Mouse (Mus musculus) embryonic facial prominence, embryonic 14.5 days (tissue): Measurements from ENCODE around the gene Sycp2l. TPM values are rescaled to one million over a fixed set of nuclear protein-coding genes. Genes with fewer than 3 reads are reported as not detected.

Experiments used
- ATAC-seq: fragments of 200-750 bp; cut with Nextera tagmentation; 2 replicates; pipeline ENCODE4 v1.8.0; 2017; ENCODE audit warnings: low read depth, moderate number of reproducible peaks, moderate TSS enrichment
- DNase-seq: peaks from one replicate; pipeline ENCODE4 v3.0.0-alpha.2; 2015; ENCODE audit warnings: low spot score
- H3K27ac ChIP-seq: fragments of 300-500 bp; sonication (generic); replicated peaks from 2 replicates; pipeline ENCODE4 v1.5.1; 2014; ENCODE audit warnings: low read depth, mild to moderate bottlenecking, low read length, moderate library complexity
- H3K27me3 ChIP-seq: fragments of 300-500 bp; sonication (generic); replicated peaks from 2 replicates; pipeline ENCODE4 v1.6.1; 2014; ENCODE audit warnings: low read length; ENCODE audit not compliant: control insufficient read depth, insufficient read depth
- H3K36me3 ChIP-seq: fragments of 300-500 bp; sonication (generic); 2 replicates; pipeline ENCODE4 v1.6.1; 2014; ENCODE audit warnings: low read length, mixed read lengths; ENCODE audit not compliant: control insufficient read depth, insufficient read depth
- H3K4me1 ChIP-seq: fragments of 300-500 bp; sonication (generic); 2 replicates; pipeline ENCODE4 v1.6.1; 2014; ENCODE audit warnings: antibody characterized with exemption, low read length; ENCODE audit not compliant: control insufficient read depth, insufficient read depth
- H3K4me2 ChIP-seq: fragments of 300-500 bp; sonication (generic); 2 replicates; pipeline ENCODE4 v1.6.1; 2014; ENCODE audit warnings: low read depth, mild to moderate bottlenecking, low read length, moderate library complexity, mixed read lengths
- H3K4me3 ChIP-seq: fragments of 300-500 bp; sonication (generic); 2 replicates; pipeline ENCODE4 v1.5.1; 2014; ENCODE audit warnings: low read depth, mild to moderate bottlenecking, low read length
- H3K9ac ChIP-seq: fragments of 300-500 bp; sonication (generic); 2 replicates; pipeline ENCODE4 v1.6.1; 2014; ENCODE audit warnings: low read depth, mild to moderate bottlenecking, low read length, moderate library complexity, mixed read lengths
- H3K9me3 ChIP-seq: fragments of 300-500 bp; sonication (generic); 2 replicates; pipeline ENCODE4 v1.6.1; 2016; ENCODE audit warnings: low read length; ENCODE audit not compliant: control insufficient read depth
- WGBS: fragments of 180-500 bp; shearing (Covaris S2); extraction: QIAGEN DNeasy Blood & Tissue Kit; methylation state at CpG from one replicate; pipeline ENCODE4 v1.1.7; 2014; 5-methylcytosine and 5-hydroxymethylcytosine counted together
- polyA plus RNA-seq: library from polyadenylated mRNA; unstranded; fragments of >200 nt; fragmentation: Nextera tagmentation; extraction: Ambion mirVana; gene quantifications from 2 replicates; pipeline ENCODE4 v1.2.1, GENCODE M21; 2014

The Sycp2l gene
- polyA plus RNA-seq: 0.08 TPM in 1 of 2 replicates, not detected in the other

- H3K9ac ChIP-seq: no peak within 1 kb of the TSS
- no peaks in the 10 kb centered on the region for H3K9me3 ChIP-seq
- WGBS: 29% methylated on average over 14 of the region's 14 CpGs
- H3K4me2 ChIP-seq: peak within 1 kb of the TSS; percentile 42
- peak within 1 kb of the TSS; percentile 10; the same call in 1 of the 2 replicates for H3K4me3 ChIP-seq
- no peak within 1 kb of the TSS for H3K27ac ChIP-seq
- no peaks in the 10 kb centered on the region for H3K4me1 ChIP-seq
- no peak for ATAC-seq
- peaks cover 12% of the 10 kb centered on the region for H3K27me3 ChIP-seq
- no peak for DNase-seq
- H3K36me3 ChIP-seq: no peaks in the 10 kb centered on the region
Observed at GRCm38 (mm10) chr13:41113940-41114339, at the start of gene Sycp2l. TSS of gene Sycp2l (plus strand) at chr13:41114307.

DNA sequence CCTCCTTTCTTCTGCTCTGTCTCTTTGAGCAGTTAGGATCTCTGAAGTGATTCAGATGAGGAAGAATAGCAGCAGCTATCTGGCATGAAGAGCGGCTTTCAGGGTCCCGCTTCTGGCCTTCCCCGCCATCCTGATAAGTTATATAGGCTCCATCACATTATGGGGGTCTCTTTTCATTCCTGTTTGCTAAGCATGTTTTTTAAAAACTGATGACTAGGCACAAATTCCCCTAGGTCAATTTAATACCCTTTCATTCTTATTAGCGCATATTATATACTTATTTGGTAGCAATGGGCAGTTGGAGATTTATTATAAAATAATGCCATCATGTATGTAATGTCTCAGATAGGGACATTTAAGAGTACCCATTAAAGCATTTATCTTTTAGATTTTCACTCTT lies 46.5 kb upstream of the Sycp2l start:
- H3K36me3 ChIP-seq: no peaks in the 10 kb centered on the region
- H3K4me2 ChIP-seq: no peak overlapping the region
- ATAC-seq (no peak), DNase-seq (no peak)
- H3K9me3 ChIP-seq: no peaks in the 10 kb centered on the region
- WGBS: 92% methylated on average over 4 of the region's 4 CpGs
- no peaks in the 10 kb centered on the region for H3K27me3 ChIP-seq
- no peaks in the 10 kb centered on the region for H3K4me1 ChIP-seq
- H3K9ac ChIP-seq: no peak overlapping the region
- no peak overlapping the region for H3K27ac ChIP-seq
- no peak overlapping the region for H3K4me3 ChIP-seq

GRCm38 (mm10) chr13:41071617-41072016 lies 42.5 kb upstream of the Sycp2l start:
- H3K9me3 ChIP-seq: no peaks in the 10 kb centered on the region
- H3K4me2 ChIP-seq: no peak overlapping the region
- DNase-seq: no peak
- no peak for ATAC-seq
- H3K27me3 ChIP-seq: no peaks in the 10 kb centered on the region
- H3K9ac ChIP-seq: no peak overlapping the region
- no peaks in the 10 kb centered on the region for H3K36me3 ChIP-seq
- 91% methylated on average over 11 of the region's 11 CpGs for WGBS
- H3K4me1 ChIP-seq: no peaks in the 10 kb centered on the region
- H3K4me3 ChIP-seq: no peak overlapping the region
- H3K27ac ChIP-seq: no peak overlapping the region

GRCm38 (mm10) chr13:41073819-41074218 lies 40.3 kb upstream of the Sycp2l start:
- Histone ChIP-seq H3K27ac (no peak overlapping the region), H3K4me3 (no peak overlapping the region), H3K9me3 (no peaks in the 10 kb centered on the region), H3K27me3 (peaks cover 7% of the 10 kb centered on the region), H3K4me1 (0 out of 2 replicates have a peak, but pooled peaks cover 3% of the 10 kb centered on the region), H3K9ac (no peak overlapping the region), H3K36me3 (no peaks in the 10 kb centered on the region), H3K4me2 (no peak overlapping the region)
- DNase-seq: no peak
- ATAC-seq: no peak
- WGBS: 73% methylated on average over 5 of the region's 5 CpGs

DNA sequence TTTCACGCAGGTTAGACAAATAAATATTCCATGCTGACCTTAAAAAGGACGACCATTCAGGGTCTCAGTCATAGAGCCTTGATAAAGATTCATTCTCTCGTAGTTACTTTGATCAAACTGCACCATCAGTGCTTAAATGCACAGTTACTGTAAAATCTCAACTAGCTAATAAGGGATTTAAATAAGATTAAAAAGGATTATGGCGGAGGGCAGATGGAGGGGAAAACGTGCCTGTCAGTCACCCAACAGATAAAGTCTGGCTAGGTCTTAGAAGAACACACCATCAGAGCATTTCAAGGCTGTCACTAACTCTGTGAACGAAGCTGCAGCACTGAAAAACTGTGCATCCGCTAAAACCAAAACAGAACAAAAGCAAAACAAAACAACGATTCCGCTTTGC lies 36.2 kb upstream of the Sycp2l start:
- Histone ChIP-seq H3K4me3 (no peak overlapping the region), H3K27me3 (peaks cover 22% of the 10 kb centered on the region), H3K36me3 (no peaks in the 10 kb centered on the region), H3K9me3 (no peaks in the 10 kb centered on the region), H3K9ac (no peak overlapping the region), H3K4me1 (0 out of 2 replicates have a peak, but pooled peaks cover 7% of the 10 kb centered on the region), H3K4me2 (no peak overlapping the region), H3K27ac (no peak overlapping the region)
- DNase-seq (no peak), ATAC-seq (no peak)
- 70% methylated on average over 9 of the region's 9 CpGs for WGBS

DNA sequence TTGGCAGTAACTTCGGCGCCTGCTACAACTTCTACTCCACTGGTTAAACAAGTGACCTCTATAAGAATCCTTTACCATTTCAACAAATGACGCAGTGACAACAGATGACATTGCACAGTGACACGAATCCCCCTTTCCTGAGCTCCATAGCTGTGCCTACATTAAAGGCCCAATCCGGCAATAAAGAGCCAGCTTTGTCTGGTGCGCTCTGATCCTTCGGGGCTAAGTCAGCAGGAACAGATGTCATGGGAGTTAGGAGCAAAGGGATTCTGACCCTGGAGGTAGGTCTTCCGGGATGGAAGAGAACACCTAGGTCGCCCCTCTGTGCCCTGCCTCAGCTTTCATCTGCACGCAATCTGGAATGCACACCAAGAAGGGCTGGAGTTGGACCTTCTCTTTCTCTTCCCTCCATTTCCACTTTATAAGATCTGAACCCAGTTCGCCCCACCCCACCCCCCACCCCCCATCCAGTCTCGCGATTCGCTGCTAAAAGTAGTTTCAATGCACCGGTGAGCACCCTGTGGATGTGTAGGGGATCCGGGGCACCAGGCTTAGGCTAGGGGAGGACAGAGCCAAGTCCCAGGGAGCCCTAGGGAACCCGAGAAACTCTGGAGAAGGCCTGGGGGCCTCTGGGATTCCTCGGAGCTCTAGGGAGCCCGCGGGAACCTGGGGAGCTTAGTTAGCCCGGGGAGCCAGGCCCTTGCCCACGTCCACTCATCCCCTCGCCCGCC lies 35.3 kb upstream of the Sycp2l start:
- peak overlapping the region; percentile 58 for H3K9ac ChIP-seq
- peak overlapping the region; percentile 88 for H3K4me2 ChIP-seq
- H3K4me1 ChIP-seq: 0 out of 2 replicates have a peak, but pooled peaks cover 7% of the 10 kb centered on the region
- ATAC-seq (peak; percentile 53), DNase-seq (no peak)
- H3K36me3 ChIP-seq: no peaks in the 10 kb centered on the region
- 9% methylated on average over 17 of the region's 24 CpGs for WGBS
- no peaks in the 10 kb centered on the region for H3K9me3 ChIP-seq
- H3K27me3 ChIP-seq: peaks cover 22% of the 10 kb centered on the region
- peak overlapping the region; percentile 53 for H3K4me3 ChIP-seq
- H3K27ac ChIP-seq: no peak overlapping the region

GRCm38 (mm10) chr13:41079421-41079780 lies 34.7 kb upstream of the Sycp2l start, which contains the start of gene Mak:
TSS of gene Mak (minus strand) at chr13:41079706.
- Histone ChIP-seq H3K4me1 (0 out of 2 replicates have a peak, but pooled peaks cover 7% of the 10 kb centered on the region), H3K9me3 (no peaks in the 10 kb centered on the region), H3K27ac (no peak within 1 kb of the TSS), H3K36me3 (no peaks in the 10 kb centered on the region), H3K27me3 (peaks cover 22% of the 10 kb centered on the region), H3K4me3 (peak within 1 kb of the TSS; percentile 53), H3K4me2 (peak within 1 kb of the TSS; percentile 88), H3K9ac (peak within 1 kb of the TSS; percentile 58)
- ATAC-seq (peak; percentile 94), DNase-seq (peak; percentile 85)
- WGBS: 1% methylated on average over 27 of the region's 40 CpGs

GRCm38 (mm10) chr13:41079859-41080258 lies 34.2 kb upstream of the Sycp2l start:
- Histone ChIP-seq H3K36me3 (no peaks in the 10 kb centered on the region), H3K9me3 (no peaks in the 10 kb centered on the region), H3K27me3 (peaks cover 22% of the 10 kb centered on the region), H3K4me2 (peak overlapping the region; percentile 88), H3K27ac (no peak overlapping the region), H3K4me3 (peak overlapping the region; percentile 53), H3K9ac (no peak overlapping the region), H3K4me1 (0 out of 2 replicates have a peak, but pooled peaks cover 7% of the 10 kb centered on the region)
- WGBS: 60% methylated on average over 5 of the region's 5 CpGs
- no peak for DNase-seq
- no peak for ATAC-seq

DNA sequence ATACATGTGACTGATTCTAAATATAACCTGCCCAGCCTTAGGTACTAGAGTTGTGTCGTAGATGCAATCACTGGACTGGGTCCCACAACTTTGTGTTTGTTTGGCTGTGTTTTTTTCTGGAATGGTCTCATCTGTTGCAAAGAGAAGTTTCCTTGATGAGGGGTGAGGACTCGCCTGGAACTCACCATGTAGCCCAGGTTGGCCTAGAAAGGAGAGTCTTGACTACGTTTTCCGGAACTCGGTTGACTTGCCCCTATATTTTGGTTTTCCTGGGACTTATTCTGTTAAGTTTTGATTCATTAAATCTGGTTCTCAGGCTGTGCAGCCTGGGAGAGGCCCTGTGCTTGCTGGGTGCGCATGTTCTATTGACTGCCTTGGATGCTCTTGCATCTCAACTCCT lies 33.4 kb upstream of the Sycp2l start:
- Histone ChIP-seq H3K27ac (no peak overlapping the region), H3K9ac (no peak overlapping the region), H3K4me1 (0 out of 2 replicates have a peak, but pooled peaks cover 7% of the 10 kb centered on the region), H3K27me3 (peaks cover 22% of the 10 kb centered on the region), H3K4me2 (no peak overlapping the region), H3K9me3 (no peaks in the 10 kb centered on the region), H3K36me3 (no peaks in the 10 kb centered on the region), H3K4me3 (no peak overlapping the region)
- no peak for DNase-seq
- no peak for ATAC-seq
- 86% methylated on average over 6 of the region's 6 CpGs for WGBS
